10 mouse cellular contexts compared by ENCODE assay signal in genomic region chr4:149854301-149854708, GRCm38 (mm10).
DNase-seq lines count a peak whose midpoint lies in the region; ATAC-seq and TF ChIP-seq lines count a peak whose summit lies in the region.
"Had no signal": no experiment of that assay in that cellular context is flagged by ENCODE, and none has a peak within 500 bp of the region (broad histone marks: within the 10 kb centered on the region; RNA-seq: fewer than 3 reads in every experiment).

No protein-coding gene starts in this region.

- peak overlapping the region; percentile 56 for H3K4me2 ChIP-seq in hindbrain, embryonic 15.5 days
- peak overlapping the region; percentile 49 for H3K4me2 ChIP-seq in limb, embryonic 12.5 days

- peak; percentile 91 for ATAC-seq in hindbrain, embryonic 15.5 days (ENCODE audit: low FRiP score, low read depth)
- peak; percentile 43; the same call in 1 of the 2 replicates for ATAC-seq in limb, embryonic 12.5 days (ENCODE audit: insufficient number of reproducible peaks, insufficient read depth, low FRiP score, low TSS enrichment, low read depth)

- WGBS in cerebellum, adult 2 months, result 2% methylated on average over 21 of the region's 21 CpGs
- whole genome bisulfite sequencing in hindbrain, embryonic 15.5 days, result 2% methylated on average over 21 of the region's 21 CpGs
- WGBS in limb, embryonic 12.5 days, result 1% methylated on average over 21 of the region's 21 CpGs

- H3K36me3 ChIP-seq in hindbrain, embryonic 15.5 days, result no peaks in the 10 kb centered on the region
- no peaks in the 10 kb centered on the region for H3K36me3 ChIP-seq in limb, embryonic 12.5 days
- H3K36me3 ChIP-seq in testis, adult 2 months (ENCODE audit: control insufficient read depth, insufficient read depth, low read length), result no peaks in the 10 kb centered on the region
- H3K36me3 ChIP-seq: G1E had no signal

- no peaks in the 10 kb centered on the region for H3K9me3 ChIP-seq in hindbrain, embryonic 15.5 days
- no peaks in the 10 kb centered on the region for H3K9me3 ChIP-seq in limb, embryonic 12.5 days
- H3K9me3 ChIP-seq: G1E had no signal

- no peak for TF ChIP-seq POLR2A in cerebellum, adult 2 months (IDR thresholded peaks at IDR 0.05; ENCODE audit: borderline replicate concordance, insufficient read depth, low read length)
- TF ChIP-seq POLR2A in testis, adult 2 months (IDR thresholded peaks at IDR 0.05; ENCODE audit: control insufficient read depth, low read depth, low read length), result no peak

- H3K27ac ChIP-seq in cerebellum, adult 2 months (ENCODE audit: insufficient read depth, low read length), result no peak overlapping the region
- peak overlapping the region; percentile 61 for H3K27ac ChIP-seq in hindbrain, embryonic 15.5 days (replicated peaks)
- peak overlapping the region; percentile 58; the same call in 1 of the 2 replicates for H3K27ac ChIP-seq in limb, embryonic 12.5 days
- H3K27ac ChIP-seq in testis, adult 2 months (ENCODE audit: control insufficient read depth, insufficient read depth, low read depth, low read length), result no peak overlapping the region

- TF ChIP-seq CTCF in cerebellum, adult 2 months (IDR thresholded peaks at IDR 0.05; ENCODE audit: borderline replicate concordance, insufficient read depth, low read depth, low read length), result no peak
- TF ChIP-seq CTCF in testis, adult 2 months (IDR thresholded peaks at IDR 0.05; ENCODE audit: control insufficient read depth, insufficient read depth, insufficient replicate concordance, low read depth, low read length), result no peak

- no peaks in the 10 kb centered on the region for H3K4me1 ChIP-seq in cerebellum, adult 2 months (ENCODE audit: control insufficient read depth, insufficient read depth, low read length)
- peaks cover 22% of the 10 kb centered on the region for H3K4me1 ChIP-seq in hindbrain, embryonic 15.5 days (replicated peaks)
- peaks cover 45% of the 10 kb centered on the region for H3K4me1 ChIP-seq in limb, embryonic 12.5 days (replicated peaks)
- peaks cover 9% of the 10 kb centered on the region for H3K4me1 ChIP-seq in testis, adult 2 months (ENCODE audit: control insufficient read depth, insufficient read depth, low read length)

- DNase-seq in cerebellum, adult 2 months, result peak; percentile 27 to 35
- DNase-seq in cerebellum, adult 9-11 months, result no peak
- DNase-seq in MN1 (ENCODE audit: low spot score), result peak; percentile 29
- peak; percentile 77 for DNase-seq in embryo, embryonic 9.5 days (ENCODE audit: extremely low spot score)
- peak; percentile 97 for DNase-seq in naive thymus-derived CD4-positive, alpha-beta T cell, adult 2 months (ENCODE audit: low read depth)

- H3K27me3 ChIP-seq in cerebellum, adult 2 months (ENCODE audit: control insufficient read depth, insufficient read depth, low read length), result no peaks in the 10 kb centered on the region
- no peaks in the 10 kb centered on the region for H3K27me3 ChIP-seq in hindbrain, embryonic 15.5 days
- H3K27me3 ChIP-seq in limb, embryonic 12.5 days, result no peaks in the 10 kb centered on the region
- no peaks in the 10 kb centered on the region for H3K27me3 ChIP-seq in testis, adult 2 months (ENCODE audit: control insufficient read depth, insufficient read depth, low read length)

- peak overlapping the region; percentile 25; the same call in 1 of the 2 replicates for H3K9ac ChIP-seq in hindbrain, embryonic 15.5 days
- no peak overlapping the region for H3K9ac ChIP-seq in limb, embryonic 12.5 days (replicated peaks)

- H3K4me3 ChIP-seq in cerebellum, adult 2 months (replicated peaks; ENCODE audit: insufficient read depth, low read depth, low read length), result peak overlapping the region; percentile 12
- peak overlapping the region; percentile 24 for H3K4me3 ChIP-seq in hindbrain, embryonic 15.5 days
- peak overlapping the region; percentile 21 for H3K4me3 ChIP-seq in limb, embryonic 12.5 days (replicated peaks)
- peak overlapping the region; percentile 56 for H3K4me3 ChIP-seq in testis, adult 2 months (ENCODE audit: control insufficient read depth, low read depth, low read length)
- H3K4me3 ChIP-seq: megakaryocyte, embryonic 14.5 days had no signal

Comparison
In these comparisons a context has a peak if more than half of its experiments do, and no peak if none do; other contexts are left out.
1. H3K27ac ChIP-seq: peak in hindbrain, embryonic 15.5 days (single experiment) and limb, embryonic 12.5 days (single experiment); none in cerebellum, adult 2 months (single experiment) and testis, adult 2 months (single experiment).
2. Peak in every context shown above with its lines, with median percentiles within 50 percentile points of each other: H3K4me3 ChIP-seq.